ENCODE assay signal across 19 mouse cellular contexts in the genomic region with DNA sequence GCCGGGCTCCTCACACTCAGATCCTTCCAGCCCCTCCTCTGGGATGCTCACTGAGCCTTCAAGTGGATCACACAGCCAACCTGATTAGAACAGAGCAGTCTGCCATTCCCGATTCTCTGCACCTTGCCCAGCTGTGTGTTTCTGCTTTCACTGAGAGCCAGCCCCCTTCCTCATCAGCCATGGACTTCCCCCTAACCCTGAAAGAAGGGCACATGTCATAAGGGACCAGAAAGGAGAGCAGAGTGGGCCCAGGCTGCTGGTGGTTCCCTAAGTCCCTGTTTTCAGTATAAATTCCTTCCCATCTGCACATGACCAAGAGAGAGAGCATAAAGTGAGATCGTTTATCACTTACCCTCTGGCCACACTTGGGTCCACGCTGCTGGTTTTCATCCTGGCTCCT. TPM values are rescaled to one million over a fixed set of nuclear protein-coding genes. Genes with fewer than 3 reads are reported as not detected.
"Had no signal": no experiment of that assay in that cellular context is flagged by ENCODE, and none has a peak within 500 bp of the region (broad histone marks: within the 10 kb centered on the region; RNA-seq: fewer than 3 reads in every experiment).

No protein-coding gene starts in this region.

- H3K27ac ChIP-seq: liver, embryonic 12.5 days; liver, embryonic 14.5 days; midbrain, embryonic 12.5 days; midbrain, embryonic 15.5 days; neural tube, embryonic 13.5 days; neural tube, embryonic 15.5 days had no signal

- DNase-seq: lung, adult 18-20 months; lung, embryonic 14.5 days; lung, postnatal 10 days; lung, postnatal 4 days; retina, postnatal 1 day; right cerebral cortex, adult 18-20 months; right cerebral cortex, postnatal 25 days; right cerebral cortex, postnatal 4 days; spleen, adult 18-20 months; thymus, adult 18-20 months; thymus, postnatal 14 days; thymus, postnatal 36 days had no signal

- H3K4me2 ChIP-seq: liver, embryonic 12.5 days; lung, embryonic 14.5 days; midbrain, embryonic 12.5 days; midbrain, embryonic 15.5 days; neural tube, embryonic 13.5 days; neural tube, embryonic 15.5 days had no signal

- H3K4me3 ChIP-seq: liver, embryonic 12.5 days; midbrain, embryonic 12.5 days; midbrain, embryonic 15.5 days; myocyte; neural tube, embryonic 13.5 days; neural tube, embryonic 15.5 days had no signal

- ATAC-seq: liver, embryonic 12.5 days; midbrain, embryonic 15.5 days had no signal

- H3K9me3 ChIP-seq: midbrain, embryonic 12.5 days; midbrain, embryonic 15.5 days; neural tube, embryonic 13.5 days; neural tube, embryonic 15.5 days had no signal

- H3K9ac ChIP-seq: liver, embryonic 12.5 days; liver, embryonic 14.5 days; lung, embryonic 14.5 days; midbrain, embryonic 12.5 days; midbrain, embryonic 15.5 days; neural tube, embryonic 13.5 days; neural tube, embryonic 15.5 days had no signal

- H3K4me1 ChIP-seq: liver, embryonic 12.5 days; midbrain, embryonic 15.5 days; neural tube, embryonic 15.5 days had no signal

- H3K27me3 ChIP-seq: liver, embryonic 12.5 days; midbrain, embryonic 12.5 days; midbrain, embryonic 15.5 days; neural tube, embryonic 15.5 days had no signal

- H3K36me3 ChIP-seq: liver, embryonic 12.5 days; midbrain, embryonic 12.5 days; midbrain, embryonic 15.5 days; neural tube, embryonic 13.5 days; neural tube, embryonic 15.5 days had no signal

RNA-seq across cellular contexts. Expression of gene Tmem132c, which starts 39.6 kb away (rescaled TPM):
- polyA plus RNA-seq: myocyte had no signal
